24 mouse cellular contexts compared by ENCODE assay signal in genomic region chr17:66516953-66517352, GRCm38 (mm10). TPM values are rescaled to one million over a fixed set of nuclear protein-coding genes. Genes with fewer than 3 reads are reported as not detected.
DNase-seq lines count a peak whose midpoint lies in the region; ATAC-seq and TF ChIP-seq lines count a peak whose summit lies in the region.
"Had no signal": no experiment of that assay in that cellular context is flagged by ENCODE, and none has a peak within 500 bp of the region (broad histone marks: within the 10 kb centered on the region; RNA-seq: fewer than 3 reads in every experiment).

No protein-coding gene starts in this region.

- no peak for ATAC-seq in hindbrain, embryonic 16.5 days
- ATAC-seq in hindbrain, embryonic 12.5 days (ENCODE audit: low FRiP score): no peak
- no peak for ATAC-seq in forebrain, embryonic 16.5 days
- ATAC-seq: forebrain, postnatal 0 days; intestine, embryonic 16.5 days; midbrain, embryonic 13.5 days had no signal

- H3K27me3 ChIP-seq in hindbrain, embryonic 16.5 days (replicated peaks; ENCODE audit: control insufficient read depth, insufficient read depth, low read length): no peaks in the 10 kb centered on the region
- no peaks in the 10 kb centered on the region for H3K27me3 ChIP-seq in hindbrain, embryonic 12.5 days
- H3K27me3 ChIP-seq in thymus, adult 2 months (ENCODE audit: control insufficient read depth, insufficient read depth, low read length): no peaks in the 10 kb centered on the region
- no peaks in the 10 kb centered on the region for H3K27me3 ChIP-seq in forebrain, embryonic 16.5 days (replicated peaks; ENCODE audit: control insufficient read depth, insufficient read depth, low read length)
- H3K27me3 ChIP-seq: heart, embryonic 15.5 days; kidney, embryonic 15.5 days; midbrain, embryonic 13.5 days had no signal

- no peak overlapping the region for H3K4me3 ChIP-seq in hindbrain, embryonic 16.5 days (ENCODE audit: low read length)
- H3K4me3 ChIP-seq in hindbrain, embryonic 12.5 days: no peak overlapping the region
- no peak overlapping the region for H3K4me3 ChIP-seq in thymus, adult 2 months (ENCODE audit: control insufficient read depth, insufficient read depth, low read length)
- no peak overlapping the region for H3K4me3 ChIP-seq in forebrain, embryonic 16.5 days (replicated peaks; ENCODE audit: low read length)
- H3K4me3 ChIP-seq: heart, embryonic 15.5 days; hindbrain, embryonic 10.5 days; kidney, embryonic 15.5 days; midbrain, embryonic 13.5 days had no signal

- H3K36me3 ChIP-seq in hindbrain, embryonic 16.5 days (ENCODE audit: control insufficient read depth, insufficient read depth, low read length): no peaks in the 10 kb centered on the region
- H3K36me3 ChIP-seq in hindbrain, embryonic 12.5 days: no peaks in the 10 kb centered on the region; the same call in 1 of the 2 replicates
- no peaks in the 10 kb centered on the region for H3K36me3 ChIP-seq in thymus, adult 2 months (ENCODE audit: control insufficient read depth, insufficient read depth, low read length)
- H3K36me3 ChIP-seq in forebrain, embryonic 16.5 days (ENCODE audit: control insufficient read depth, insufficient read depth): no peaks in the 10 kb centered on the region; the same call in 1 of the 2 replicates
- H3K36me3 ChIP-seq: heart, embryonic 15.5 days had no signal

- 77% methylated on average over 4 of the region's 4 CpGs for WGBS in hindbrain, embryonic 16.5 days
- 85% methylated on average over 4 of the region's 4 CpGs for WGBS in hindbrain, embryonic 12.5 days
- WGBS in thymus, adult 2 months: 85% methylated on average over 4 of the region's 4 CpGs
- WGBS in forebrain, embryonic 16.5 days: 82% methylated on average over 4 of the region's 4 CpGs

- H3K9ac ChIP-seq in hindbrain, embryonic 16.5 days (ENCODE audit: low read depth, low read length): no peak overlapping the region
- H3K9ac ChIP-seq in hindbrain, embryonic 12.5 days: no peak overlapping the region
- H3K9ac ChIP-seq in forebrain, embryonic 16.5 days (replicated peaks; ENCODE audit: low read depth, low read length): no peak overlapping the region
- H3K9ac ChIP-seq: forebrain, postnatal 0 days; heart, embryonic 15.5 days; kidney, embryonic 15.5 days; liver, embryonic 14.5 days; midbrain, embryonic 13.5 days had no signal

- no peak for TF ChIP-seq POLR2A in thymus, adult 2 months (IDR thresholded peaks at IDR 0.05; ENCODE audit: control insufficient read depth, extremely low read depth, insufficient read depth, low read length, poor library complexity)

- peak overlapping the region; percentile 19 for H3K4me2 ChIP-seq in hindbrain, embryonic 16.5 days (ENCODE audit: low read length)
- H3K4me2 ChIP-seq in hindbrain, embryonic 12.5 days (replicated peaks): no peak overlapping the region
- no peak overlapping the region for H3K4me2 ChIP-seq in forebrain, embryonic 16.5 days (ENCODE audit: low read length)
- H3K4me2 ChIP-seq: heart, embryonic 15.5 days; kidney, embryonic 15.5 days; midbrain, embryonic 13.5 days had no signal

- no peak for TF ChIP-seq CTCF in thymus, adult 2 months (IDR thresholded peaks at IDR 0.05; ENCODE audit: borderline replicate concordance, control insufficient read depth, extremely low read depth, insufficient read depth, low read length, poor library complexity)

- H3K4me1 ChIP-seq in hindbrain, embryonic 16.5 days (ENCODE audit: control insufficient read depth, insufficient read depth, low read depth, low read length): peaks cover 18% of the 10 kb centered on the region
- peaks cover 21% of the 10 kb centered on the region for H3K4me1 ChIP-seq in hindbrain, embryonic 12.5 days
- peaks cover 14% of the 10 kb centered on the region for H3K4me1 ChIP-seq in thymus, adult 2 months (replicated peaks; ENCODE audit: control insufficient read depth, insufficient read depth, low read length)
- H3K4me1 ChIP-seq in forebrain, embryonic 16.5 days (replicated peaks; ENCODE audit: control insufficient read depth, insufficient read depth, low read length): peaks cover 22% of the 10 kb centered on the region

- no peak overlapping the region for H3K27ac ChIP-seq in hindbrain, embryonic 16.5 days (ENCODE audit: low read depth, low read length)
- no peak overlapping the region for H3K27ac ChIP-seq in hindbrain, embryonic 12.5 days
- no peak overlapping the region; the same call in 1 of the 2 replicates for H3K27ac ChIP-seq in thymus, adult 2 months (ENCODE audit: control insufficient read depth, insufficient read depth, low read length)
- H3K27ac ChIP-seq in forebrain, embryonic 16.5 days (ENCODE audit: low read length): no peak overlapping the region
- H3K27ac ChIP-seq: heart, adult 2 months; heart, embryonic 15.5 days; hindbrain, embryonic 10.5 days; kidney, embryonic 15.5 days; liver, embryonic 14.5 days; macrophage; midbrain, embryonic 13.5 days had no signal

- DNase-seq in R1 (ENCODE audit: low read depth, low spot score): peak; percentile 27
- peak; percentile 33 for DNase-seq in brain, adult 2 months (ENCODE audit: low read depth, low spot score)
- peak; percentile 35 for DNase-seq in thymus, adult 2 months
- DNase-seq in embryo, embryonic 10.5 days (ENCODE audit: low spot score): no peak
- no peak for DNase-seq in c-Kit-positive CD71-positive TER-119-positive erythroid progenitor cells, embryonic 14.5 days (ENCODE audit: low spot score)
- DNase-seq: adrenal gland, adult 8-10 months; cerebellum, adult 11 months; cerebellum, postnatal 10 days; forebrain, postnatal 0 days; gastrocnemius, postnatal 10 days; heart, adult 2 months; kidney, postnatal 4 days; right cerebral cortex, postnatal 14 days; spleen, adult 18-20 months had no signal

- H3K9me3 ChIP-seq in hindbrain, embryonic 16.5 days (ENCODE audit: control insufficient read depth, low read length): no peaks in the 10 kb centered on the region
- no peaks in the 10 kb centered on the region for H3K9me3 ChIP-seq in hindbrain, embryonic 12.5 days (replicated peaks)
- H3K9me3 ChIP-seq in forebrain, embryonic 16.5 days (ENCODE audit: control insufficient read depth, low read length): no peaks in the 10 kb centered on the region
- H3K9me3 ChIP-seq: heart, embryonic 15.5 days; hindbrain, embryonic 10.5 days; kidney, embryonic 15.5 days; midbrain, embryonic 13.5 days had no signal

RNA-seq across cellular contexts. Expression of gene Rab12, which starts 2.6 kb away (rescaled TPM):
- 23.8 and 69.7 TPM in 2 replicates for polyA plus RNA-seq in hindbrain, embryonic 16.5 days (2015; fragmentation: Nextera tagmentation; extraction: Ambion mirVana)
- polyA plus RNA-seq in hindbrain, embryonic 12.5 days (2016; fragmentation: Nextera tagmentation; extraction: Ambion mirVana): 59.8 and 61.0 TPM in 2 replicates
- polyA plus RNA-seq in thymus, adult 2 months (2012; rRNA removed): 23.2 and 24.4 TPM in 2 replicates
- polyA plus RNA-seq in forebrain, embryonic 16.5 days (2015; fragmentation: Nextera tagmentation; extraction: Ambion mirVana): 73.6 and 76.1 TPM in 2 replicates

Comparison
In these comparisons a context has a peak if more than half of its experiments do, and no peak if none do; other contexts are left out.
1. DNase-seq: peak in R1 (single experiment), brain, adult 2 months (single experiment) and thymus, adult 2 months (single experiment); none in embryo, embryonic 10.5 days (single experiment) and c-Kit-positive CD71-positive TER-119-positive erythroid progenitor cells, embryonic 14.5 days (single experiment).